Mouse (Mus musculus) lung, postnatal 0 days (tissue): Measurements from ENCODE around the gene Ppp3cb.

Experiments
- CTCF ChIP-seq: IDR thresholded peaks from 2 replicates; pipeline ENCODE4 v1.5.1; 2016; ENCODE audit warnings: antibody characterized with exemption, mild to moderate bottlenecking
- EP300 ChIP-seq: IDR thresholded peaks from 2 replicates; pipeline ENCODE4 v1.6.1; 2016; ENCODE audit warnings: antibody characterized with exemption, mild to moderate bottlenecking, control low read depth

DNA sequence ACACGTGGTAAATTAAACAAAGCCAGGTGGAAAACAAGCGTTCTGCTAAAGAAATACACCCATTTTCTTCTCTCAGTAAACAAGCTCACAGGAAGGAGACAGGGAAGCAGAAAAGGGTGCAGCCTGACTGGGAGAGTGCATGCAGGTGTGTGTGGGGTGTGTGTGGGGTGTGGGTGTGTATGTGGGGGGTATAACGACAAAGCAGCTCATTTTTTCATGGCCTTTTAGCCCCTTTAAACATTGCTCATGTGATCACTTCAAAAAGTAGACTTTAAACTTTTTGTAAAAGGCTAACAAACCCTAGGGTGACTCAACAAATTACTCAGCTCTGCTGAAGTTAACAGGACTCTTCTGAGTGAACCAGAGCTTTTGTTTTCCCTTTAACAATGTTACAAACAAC lies 68.0 kb downstream of the Ppp3cb start:
- TF ChIP-seq CTCF (no peak), EP300 (no peak)
